Mouse (Mus musculus): ENCODE measurements around the gene Ugt1a6b.
"Not testable (repeated sequence)": the region's sequence is repeated elsewhere in the genome, so short reads cannot be mapped to it uniquely, and the experiment has no call there.

Ugt1a6b gene

DNA sequence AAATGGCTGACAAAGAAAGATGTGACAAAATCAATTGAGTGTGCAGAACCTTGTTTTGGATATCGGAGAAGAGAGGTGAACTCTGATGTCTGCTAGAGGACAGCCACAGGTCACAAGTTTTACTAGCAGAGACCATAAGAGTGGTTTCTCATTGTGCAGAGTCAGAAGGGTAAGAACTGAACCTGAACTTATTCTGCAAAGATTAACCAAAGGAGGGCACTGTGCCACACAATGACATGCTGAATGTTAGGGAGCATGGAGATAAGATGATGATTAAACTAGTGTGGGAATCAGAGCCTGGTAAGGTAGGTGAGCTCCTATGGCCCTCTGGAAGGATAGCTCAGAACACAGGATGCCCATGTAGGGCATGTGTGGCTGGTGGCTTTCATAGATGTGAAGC, 92.6 kb downstream of the Ugt1a6b start:
- DNase-seq (ENCODE audit: low read depth, low spot score), result no peak

DNA sequence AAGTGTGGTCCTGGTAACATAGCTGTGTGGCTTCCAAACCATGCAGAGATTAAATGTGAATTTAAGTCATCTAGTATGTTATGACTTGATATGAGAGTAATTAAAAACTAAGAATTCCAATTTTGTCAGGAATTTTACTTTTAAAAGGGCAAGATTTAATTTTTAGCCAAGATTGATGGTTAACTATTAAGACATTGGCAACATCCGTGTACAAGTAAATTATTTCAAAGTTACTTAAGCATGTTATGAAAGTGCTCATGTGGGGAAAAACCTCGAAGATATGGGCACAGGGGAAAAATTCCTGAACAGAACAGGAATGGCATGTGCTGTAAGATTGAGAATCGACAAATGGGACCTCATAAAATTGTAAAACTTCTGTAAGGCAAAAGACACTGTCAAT, 94.4 kb downstream of the Ugt1a6b start:
- no peak for DNase-seq (ENCODE audit: low read depth, low spot score)

DNA sequence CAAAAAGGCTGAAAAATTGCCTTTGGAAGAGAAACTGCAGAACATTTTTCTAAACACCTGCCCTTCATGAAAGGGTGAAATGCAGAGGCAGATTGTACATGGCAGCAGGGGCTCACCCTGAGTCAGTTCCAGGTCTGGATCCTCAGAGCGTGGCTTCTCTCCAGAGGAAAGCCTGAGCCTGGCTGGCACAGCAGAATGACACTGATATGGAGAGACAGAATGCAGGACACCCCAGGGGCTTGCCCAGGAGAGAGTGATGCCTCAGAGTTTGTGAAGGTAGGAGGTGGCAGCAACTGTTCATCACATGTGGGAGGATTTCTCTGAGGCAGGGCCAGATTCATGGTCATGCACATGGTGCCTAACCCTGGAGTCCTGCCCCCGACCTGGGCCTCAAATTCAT, 96.9 kb downstream of the Ugt1a6b start:
- DNase-seq (ENCODE audit: low read depth, low spot score), result no peak

DNA sequence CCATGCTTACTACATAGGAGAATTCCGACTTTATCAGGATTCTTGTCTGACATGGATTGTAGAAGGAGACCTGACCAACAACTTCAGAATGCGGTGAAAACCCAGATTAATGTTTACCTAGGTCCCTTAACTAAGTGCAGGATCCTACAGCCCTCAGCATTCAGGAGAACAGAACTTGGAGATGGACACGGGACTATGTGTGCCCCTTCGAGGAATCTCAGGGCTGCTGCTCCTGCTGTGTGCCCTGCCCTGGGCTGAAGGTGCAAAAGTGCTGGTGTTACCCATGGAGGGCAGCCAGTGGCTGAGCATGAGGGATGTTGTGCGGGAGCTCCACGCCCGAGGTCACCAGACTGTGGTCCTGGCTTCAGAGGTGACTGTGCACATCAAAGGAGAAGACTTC, 97.4 kb downstream of the Ugt1a6b start, which contains the start of gene Ugt1a2:
Gene Ugt1a2, plus strand, starts transcription at position 146 of the 400 bp plus-strand sequence.
- DNase-seq (ENCODE audit: low read depth, low spot score), result no peak

DNA sequence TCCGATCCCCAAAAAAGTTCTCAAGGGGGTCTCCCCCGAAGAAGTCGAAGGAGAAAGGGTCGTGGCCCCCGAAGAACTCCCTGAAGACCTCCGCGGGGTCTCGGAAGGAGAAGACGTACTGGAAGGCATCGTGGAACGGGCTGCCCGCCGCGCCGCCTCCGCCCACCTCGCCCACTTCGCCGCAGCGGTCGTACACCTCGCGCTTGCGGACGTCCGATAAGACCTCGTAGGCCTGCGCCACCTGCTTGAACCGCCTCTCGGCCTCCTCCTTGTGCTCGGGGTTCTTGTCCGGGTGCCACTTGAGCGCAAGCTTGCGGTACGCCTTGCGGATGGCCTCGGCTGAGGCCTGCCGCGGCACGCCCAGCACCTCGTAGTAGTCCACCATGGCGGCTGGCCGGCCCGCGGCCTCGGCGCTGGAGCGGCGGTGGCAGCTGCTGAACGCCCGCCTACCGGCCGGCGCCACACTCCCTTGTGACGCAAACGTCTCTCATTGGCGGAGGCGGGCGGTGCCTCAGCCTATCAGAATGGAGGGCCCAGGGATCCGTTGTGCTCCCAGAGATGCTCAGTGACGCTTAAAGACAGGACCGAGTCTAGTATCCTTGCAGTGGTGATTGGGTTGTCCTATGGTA, 102.4 kb downstream of the Ugt1a6b start, which contains the start of gene Dnajb3:
Gene Dnajb3, minus strand, starts transcription at position 489 of the 629 bp plus-strand sequence.
- peak; percentile 79 for DNase-seq (ENCODE audit: low read depth, low spot score)

DNA sequence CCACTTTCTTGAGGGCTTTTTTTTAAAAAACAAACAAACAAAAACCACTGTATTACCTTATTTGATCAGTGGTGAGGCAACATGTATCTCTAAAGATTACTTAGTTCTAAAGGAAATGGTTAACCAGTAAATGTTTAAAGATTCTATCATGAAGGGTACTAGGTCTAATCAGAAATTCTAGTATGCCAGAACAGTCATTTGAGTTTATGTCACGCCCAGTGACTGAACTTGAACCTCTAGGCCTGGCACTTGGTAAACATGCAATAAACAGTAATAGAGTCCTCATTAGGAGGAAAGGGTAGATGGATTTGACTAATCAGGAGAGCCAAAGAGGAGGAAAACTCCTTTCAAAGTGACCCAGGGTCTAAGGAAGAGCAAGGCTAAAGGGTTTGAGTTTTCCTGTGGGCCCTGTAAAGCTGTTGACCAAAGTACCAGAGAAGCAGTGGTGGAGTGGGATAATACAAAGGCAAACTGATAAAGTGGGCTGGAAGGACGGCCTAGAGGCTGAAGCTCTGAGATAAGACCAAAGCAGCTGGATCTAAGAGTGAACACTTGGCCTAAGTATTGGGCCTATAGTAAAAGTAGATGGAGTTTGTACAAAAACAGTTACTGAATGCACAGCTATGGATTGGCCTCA, 103.9 kb downstream of the Ugt1a6b start:
- DNase-seq (ENCODE audit: low read depth, low spot score), result no peak

DNA sequence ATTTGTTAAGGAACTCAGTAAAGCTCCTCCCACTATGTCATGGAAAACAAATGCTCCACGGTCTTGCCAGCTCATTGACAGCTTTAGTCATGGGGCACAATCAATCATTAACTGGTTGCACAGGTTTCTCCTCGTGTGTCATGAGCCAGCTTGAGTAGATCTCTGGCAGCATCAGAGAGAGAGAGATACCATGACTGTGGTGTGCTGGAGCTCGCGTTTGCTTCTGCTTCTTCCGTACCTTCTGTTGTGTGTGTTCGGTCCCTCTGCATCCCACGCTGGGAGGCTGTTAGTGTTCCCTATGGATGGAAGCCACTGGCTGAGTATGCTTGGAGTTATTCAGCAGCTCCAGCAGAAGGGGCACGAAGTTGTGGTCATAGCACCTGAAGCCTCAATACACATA, 108.8 kb downstream of the Ugt1a6b start, which contains the start of gene Ugt1a1:
Gene Ugt1a1, plus strand, starts transcription at position 148 of the 400 bp plus-strand sequence.
- DNase-seq (ENCODE audit: low read depth, low spot score), result no peak

DNA sequence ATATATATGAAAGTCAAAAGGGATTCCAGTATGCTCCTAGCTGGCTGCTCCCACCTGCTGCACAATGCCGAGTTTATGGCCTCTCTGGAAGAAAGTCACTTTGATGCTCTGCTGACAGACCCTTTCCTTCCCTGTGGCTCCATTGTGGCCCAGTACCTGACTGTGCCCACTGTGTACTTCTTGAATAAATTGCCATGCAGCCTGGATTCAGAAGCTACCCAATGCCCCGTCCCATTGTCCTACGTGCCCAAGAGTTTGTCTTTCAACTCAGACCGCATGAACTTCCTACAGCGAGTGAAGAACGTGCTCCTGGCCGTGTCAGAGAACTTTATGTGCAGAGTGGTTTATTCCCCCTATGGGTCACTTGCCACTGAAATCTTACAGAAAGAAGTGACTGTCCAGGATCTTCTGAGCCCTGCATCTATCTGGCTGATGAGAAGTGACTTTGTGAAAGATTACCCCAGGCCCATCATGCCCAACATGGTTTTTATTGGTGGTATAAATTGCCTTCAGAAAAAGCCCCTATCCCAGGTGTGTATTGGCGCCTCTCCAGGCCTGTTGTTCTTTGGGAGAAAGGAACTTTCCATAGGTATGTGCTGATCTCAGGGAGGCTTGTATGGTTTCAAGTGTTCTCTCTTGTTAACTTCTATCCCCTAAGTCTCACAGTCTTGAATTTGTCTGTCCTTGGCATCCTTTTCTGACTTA, 109.4 kb downstream of the Ugt1a6b start:
- DNase-seq (ENCODE audit: low read depth, low spot score), result no peak

DNA sequence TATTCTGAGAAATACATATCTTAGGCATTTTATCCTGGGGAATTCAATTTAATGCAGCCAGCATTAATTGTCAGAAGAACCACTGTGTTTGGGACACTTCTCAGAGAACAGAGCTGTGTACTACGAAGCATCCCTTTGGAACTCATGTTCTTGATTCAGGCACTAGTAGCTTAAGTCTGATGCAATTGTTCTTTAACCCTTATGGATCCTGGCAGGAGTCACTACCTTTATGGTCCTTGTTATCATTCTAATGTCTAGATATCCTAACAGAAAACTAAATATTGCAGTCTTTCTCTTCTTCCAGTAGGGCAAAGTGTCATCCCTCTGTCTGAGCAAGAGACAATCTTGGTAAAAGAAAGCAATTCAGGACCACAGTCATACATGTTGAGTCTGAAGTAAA, 110.0 kb downstream of the Ugt1a6b start:
- no peak for DNase-seq (ENCODE audit: low read depth, low spot score)

DNA sequence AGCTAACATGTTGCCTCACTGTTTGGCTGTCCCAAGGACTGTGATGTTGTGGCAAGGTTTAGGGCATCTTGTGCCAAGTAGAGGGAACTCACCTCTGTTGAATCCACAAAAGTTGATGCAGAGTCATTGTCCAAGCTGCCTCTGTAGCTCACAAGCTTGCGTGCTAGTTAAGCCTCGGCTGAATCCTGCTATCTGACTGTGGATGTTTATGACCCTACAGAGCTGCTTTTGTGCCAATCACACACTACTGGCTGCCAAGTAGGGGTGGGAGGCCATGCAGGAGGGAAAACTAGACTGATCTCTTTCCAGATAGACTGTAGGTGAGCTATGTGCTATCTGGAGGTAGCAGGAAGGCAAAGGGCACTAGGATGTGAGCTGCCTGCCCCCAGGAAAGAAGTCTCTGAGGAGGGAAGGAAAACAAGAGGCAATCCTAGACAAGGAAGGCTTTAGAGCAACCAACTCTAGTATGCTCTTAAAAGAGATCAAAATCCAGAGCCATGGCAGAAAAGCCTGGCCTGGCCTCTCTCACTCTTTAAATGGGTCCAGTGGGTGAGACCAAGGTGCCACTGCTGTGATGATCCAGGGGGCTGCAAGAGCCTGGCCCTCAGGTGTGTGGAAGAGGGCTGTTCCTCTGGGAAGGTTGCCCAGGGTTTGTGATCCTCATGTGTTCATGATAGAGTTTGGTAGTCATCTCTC, 110.9 kb downstream of the Ugt1a6b start:
- DNase-seq (ENCODE audit: low read depth, low spot score), result no peak

DNA sequence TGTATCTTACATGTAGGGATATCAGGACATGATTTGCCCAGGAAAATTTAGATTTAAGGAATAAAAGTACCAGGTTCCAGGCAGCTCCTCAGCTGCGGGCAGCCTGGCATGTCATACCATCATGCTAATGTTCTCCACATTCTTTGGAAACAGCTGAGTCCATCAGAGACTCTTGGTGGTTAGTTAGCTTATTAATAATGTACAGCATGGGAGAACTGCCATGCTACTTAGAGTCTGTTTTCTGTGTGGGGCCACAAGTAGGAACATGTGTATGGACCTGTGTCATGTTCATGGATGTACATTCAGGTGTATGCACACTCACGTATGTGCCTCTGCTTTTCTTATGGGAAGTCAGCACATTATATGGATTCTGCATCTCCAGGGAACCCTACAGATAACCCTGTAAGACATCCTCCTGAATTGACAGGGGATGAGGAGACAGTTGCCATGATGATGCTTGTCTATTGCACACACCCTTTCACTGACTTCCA, 111.5 kb downstream of the Ugt1a6b start:
- DNase-seq (ENCODE audit: low read depth, low spot score), result no peak

DNA sequence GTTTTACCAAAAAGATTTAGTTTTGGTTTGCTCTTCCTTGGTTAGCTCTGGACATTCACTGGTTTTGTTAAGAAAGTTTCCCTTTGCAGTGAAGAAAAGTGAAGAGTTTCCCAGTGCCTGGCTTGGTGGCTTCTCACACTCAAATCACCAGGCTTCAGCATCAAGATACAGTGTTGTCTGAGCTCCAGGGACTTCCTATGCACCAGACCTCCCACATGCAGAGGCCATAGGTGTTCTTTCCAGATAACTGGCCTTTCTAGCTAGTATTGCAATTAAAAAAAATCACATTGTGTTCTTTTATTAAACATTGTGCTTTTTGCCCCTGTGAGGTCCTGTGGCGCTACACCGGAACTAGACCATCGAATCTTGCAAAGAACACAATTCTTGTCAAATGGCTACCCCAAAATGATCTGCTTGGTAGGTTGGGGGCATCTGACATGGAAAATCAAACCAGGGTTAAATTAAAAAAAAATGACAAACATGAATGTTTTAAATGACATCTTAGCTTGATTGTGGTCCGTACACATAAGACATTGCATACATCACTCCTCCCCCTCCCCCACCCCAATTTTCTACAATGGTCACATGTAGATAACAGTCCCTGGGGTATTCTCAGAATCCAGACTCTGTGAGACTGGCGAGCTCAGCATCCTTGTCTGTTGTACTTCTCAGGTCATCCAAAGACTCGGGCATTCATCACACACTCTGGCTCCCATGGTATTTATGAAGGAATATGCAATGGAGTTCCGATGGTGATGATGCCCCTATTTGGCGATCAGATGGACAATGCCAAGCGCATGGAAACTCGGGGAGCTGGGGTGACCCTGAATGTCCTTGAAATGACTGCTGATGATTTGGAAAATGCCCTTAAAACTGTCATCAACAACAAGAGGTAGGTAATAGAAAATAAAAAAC, 112.7 kb downstream of the Ugt1a6b start:
- DNase-seq (ENCODE audit: low read depth, low spot score), result no peak

DNA sequence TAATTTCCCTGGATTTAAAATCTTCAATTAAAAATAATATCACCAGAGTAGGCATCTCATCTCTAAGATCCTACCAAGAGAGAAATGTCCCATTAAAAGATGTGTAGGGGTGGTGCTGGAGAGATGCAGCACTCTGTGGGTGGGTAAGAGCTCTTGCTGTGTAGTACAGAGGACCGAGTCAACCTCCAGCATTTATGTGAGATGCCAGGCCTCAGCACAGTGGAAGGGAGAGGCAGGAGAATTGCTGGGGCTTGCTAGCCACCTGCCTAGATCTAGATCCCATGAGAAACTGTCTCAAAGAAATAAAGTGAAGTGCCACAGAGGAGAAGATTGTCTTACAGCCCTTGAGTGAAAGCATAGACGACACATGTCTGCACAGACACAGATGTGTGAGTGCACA, 113.5 kb downstream of the Ugt1a6b start:
- DNase-seq (ENCODE audit: low read depth, low spot score), result no peak

DNA sequence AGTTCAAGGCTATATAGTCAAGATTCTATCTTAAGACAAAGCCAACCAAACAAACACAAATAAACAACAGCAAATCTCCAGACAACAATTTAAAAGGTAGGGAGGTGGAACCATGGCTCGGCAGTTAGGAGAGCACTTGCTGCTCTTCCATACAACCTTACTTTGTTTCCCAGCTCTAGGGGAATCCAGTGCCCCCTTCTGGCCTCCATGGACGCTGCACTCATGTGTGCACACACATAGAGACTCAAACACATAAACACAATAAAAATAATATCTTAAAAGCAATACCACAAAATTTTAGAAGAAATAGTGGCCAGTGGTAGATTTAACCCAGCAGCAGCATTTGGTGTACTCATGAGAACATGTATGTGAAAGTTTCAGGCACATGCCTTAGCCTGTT, 114.1 kb downstream of the Ugt1a6b start:
- DNase-seq (ENCODE audit: low read depth, low spot score), result no peak

DNA sequence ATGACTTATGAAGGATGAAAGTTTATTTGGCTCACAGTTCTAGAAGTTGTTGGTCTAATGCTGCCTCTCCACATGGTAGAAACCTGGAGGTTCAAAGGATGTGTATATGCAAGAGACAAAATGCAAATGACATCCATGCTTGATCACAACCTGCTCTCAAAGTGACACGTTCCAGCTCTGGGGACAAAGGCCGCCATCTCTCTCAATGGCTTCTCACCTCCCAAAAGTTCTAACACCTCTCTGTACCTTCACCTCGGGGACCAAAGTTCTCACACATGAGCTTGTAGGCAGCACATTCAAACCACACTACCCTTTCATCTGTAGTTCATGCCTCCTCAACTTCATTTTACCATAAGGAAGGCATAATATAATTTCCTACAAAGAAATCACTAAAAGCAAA, 114.5 kb downstream of the Ugt1a6b start:
- DNase-seq (ENCODE audit: low read depth, low spot score), result no peak

DNA sequence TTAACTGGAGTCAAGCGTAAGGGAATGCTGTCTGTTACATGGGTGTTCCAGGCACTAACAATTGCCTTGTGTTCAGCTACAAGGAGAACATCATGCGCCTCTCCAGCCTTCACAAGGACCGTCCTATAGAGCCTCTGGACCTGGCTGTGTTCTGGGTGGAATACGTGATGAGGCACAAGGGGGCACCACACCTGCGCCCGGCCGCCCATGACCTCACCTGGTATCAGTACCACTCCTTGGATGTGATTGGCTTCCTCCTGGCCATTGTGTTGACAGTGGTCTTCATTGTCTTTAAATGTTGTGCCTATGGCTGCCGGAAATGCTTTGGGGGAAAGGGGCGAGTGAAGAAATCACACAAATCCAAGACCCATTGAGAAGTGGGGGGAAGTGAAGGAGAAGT, 115.0 kb downstream of the Ugt1a6b start:
- no peak for DNase-seq (ENCODE audit: low read depth, low spot score)

DNA sequence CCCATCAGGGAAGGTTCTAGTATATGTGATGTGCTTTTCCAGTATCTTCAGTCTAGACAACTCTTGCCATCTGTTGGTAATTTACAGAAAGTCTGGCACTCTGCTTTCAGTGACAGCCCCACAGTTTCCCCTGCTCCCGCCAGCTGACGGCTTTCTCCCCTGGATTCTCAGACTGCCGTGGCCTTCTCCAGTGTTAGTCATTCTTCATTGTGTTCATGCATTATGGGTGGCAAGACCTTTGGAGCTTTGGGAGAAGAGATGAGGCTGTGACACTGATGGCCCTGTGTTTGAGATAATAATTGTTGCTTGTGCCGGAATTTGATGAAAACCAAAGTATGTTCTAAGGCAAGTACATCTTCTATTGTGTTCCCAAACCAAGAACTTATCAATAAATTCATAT, 115.5 kb downstream of the Ugt1a6b start:
- DNase-seq (ENCODE audit: low read depth, low spot score), result no peak

DNA sequence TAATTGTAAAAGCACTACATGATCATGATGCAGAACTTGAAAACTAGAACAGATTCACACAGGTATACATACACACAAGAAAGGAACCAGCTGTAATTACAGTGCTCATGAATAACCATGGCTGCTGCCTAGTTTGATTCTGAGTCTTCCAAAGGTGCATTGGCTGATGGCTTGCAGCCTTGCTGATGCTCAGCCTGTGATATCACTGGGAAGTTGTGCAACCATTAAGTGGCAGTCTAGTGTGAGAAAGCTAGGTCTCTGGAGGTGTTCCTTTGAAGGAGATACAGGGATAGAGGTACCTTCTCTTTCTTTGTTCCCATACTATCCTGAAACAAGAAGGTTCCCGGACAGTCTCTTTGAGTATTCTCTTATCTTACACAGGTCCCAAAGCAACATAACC, 116.0 kb downstream of the Ugt1a6b start:
- DNase-seq (ENCODE audit: low read depth, low spot score), result no peak

DNA sequence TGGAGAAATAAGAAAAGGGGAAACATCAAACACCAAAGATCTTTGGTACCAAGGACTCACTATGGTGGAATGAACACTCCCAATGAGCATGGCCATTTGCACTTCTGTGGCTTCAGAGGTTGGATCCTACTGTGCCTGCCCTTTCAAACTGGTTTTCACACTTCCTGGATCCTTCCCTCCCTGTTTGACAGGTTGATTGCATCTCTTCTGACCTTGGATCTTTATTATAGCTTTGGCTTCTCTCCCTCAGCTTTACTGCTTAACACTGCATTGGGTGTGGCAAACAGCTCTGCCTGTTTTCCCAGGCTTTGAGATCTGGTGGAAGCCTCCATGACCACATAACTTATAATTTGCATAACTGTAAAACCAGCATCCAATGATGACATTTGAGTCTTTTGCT, 117.3 kb downstream of the Ugt1a6b start:
- DNase-seq (ENCODE audit: low read depth, low spot score), result no peak

DNA sequence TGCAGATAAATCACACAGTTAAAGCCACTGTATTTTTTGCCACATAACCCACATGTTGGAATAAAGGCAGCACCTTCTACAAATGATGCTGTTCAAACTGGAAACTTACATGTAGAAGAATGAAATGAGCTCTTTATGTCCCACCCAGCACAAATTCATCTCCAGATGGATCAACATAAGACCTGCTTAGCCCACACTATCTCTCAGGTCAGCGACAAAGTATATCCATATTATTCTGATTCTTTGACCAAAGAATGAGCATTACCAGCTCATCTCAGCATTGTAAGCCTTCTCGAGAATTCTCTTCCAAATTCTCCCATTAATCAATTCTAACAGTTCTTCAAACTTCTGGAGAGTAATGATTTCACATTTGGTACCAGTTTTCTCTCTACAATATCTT, 119.2 kb downstream of the Ugt1a6b start:
- DNase-seq (ENCODE audit: low read depth, low spot score), result no peak

DNA sequence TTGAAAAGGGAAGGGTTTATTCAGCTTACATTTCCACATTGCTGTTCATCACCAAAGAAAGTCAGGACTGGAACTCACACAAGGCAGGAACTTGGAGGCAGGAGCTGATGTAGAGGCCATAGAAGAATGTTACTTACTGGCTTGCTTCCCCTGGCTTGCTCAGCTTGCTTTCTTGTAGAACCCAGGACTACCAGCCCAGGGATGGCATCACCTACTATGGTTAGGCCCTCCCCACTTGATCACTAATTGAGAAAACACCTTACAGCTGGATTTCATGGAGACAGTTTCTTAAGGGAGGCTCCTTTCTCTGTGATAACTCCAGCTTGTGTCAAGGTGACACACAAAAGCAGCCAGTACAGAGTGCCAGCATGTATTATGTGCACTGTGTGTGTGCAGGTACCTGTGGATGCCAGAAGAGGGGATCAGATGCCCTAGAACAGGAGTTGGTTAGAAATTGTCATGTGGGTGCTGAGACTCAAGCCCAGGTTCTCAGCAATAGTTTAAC, 120.0 kb downstream of the Ugt1a6b start:
- DNase-seq (ENCODE audit: low read depth, low spot score), result not testable (repeated sequence)

All from brain, embryonic 18.5 days (tissue).